Mouse (Mus musculus) bone marrow macrophage, adult 2 months (primary cell): ENCODE results near the gene A930017K11Rik.

Source experiments
- CTCF ChIP-seq: IDR thresholded peaks from 2 replicates; pipeline ENCODE4 v1.5.1; 2012; ENCODE audit warnings: low read depth, mild to moderate bottlenecking, low read length, moderate library complexity
- POLR2A ChIP-seq: IDR thresholded peaks from 2 replicates; pipeline ENCODE4 v1.6.1; 2012; ENCODE audit warnings: mild to moderate bottlenecking, low read depth, low read length, borderline replicate concordance

DNA sequence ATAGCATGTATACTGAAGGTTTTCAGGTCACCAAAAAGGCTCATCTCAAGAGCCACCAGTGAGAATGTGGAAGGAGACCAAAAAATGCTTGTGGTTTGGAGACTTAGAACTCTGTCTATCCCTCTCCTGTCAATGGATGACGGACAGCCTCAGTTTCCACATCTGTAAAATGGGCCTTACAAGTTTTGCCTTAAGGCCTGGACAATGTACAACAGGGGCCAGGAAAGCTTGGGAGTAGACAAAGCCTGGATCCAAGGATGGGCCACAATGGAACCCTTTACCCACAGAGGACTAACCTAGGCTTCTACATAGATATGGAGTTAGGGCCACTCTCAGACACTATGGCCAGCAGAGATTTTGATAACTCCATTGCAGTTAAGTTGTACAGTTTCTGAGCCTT lies 31.7 kb upstream of the A930017K11Rik start:
- no peak for TF ChIP-seq POLR2A
- no peak for TF ChIP-seq CTCF
